Mouse (Mus musculus): ENCODE results near the gene Ovch2.
A peak's percentile ranks its signal among the peaks of the same experiment; 100 is the strongest.

Ovch2 gene

GRCm38 (mm10) chr7:107749721-107750120 lies 51.3 kb downstream of the Ovch2 start:
- TF ChIP-seq NANOG (IDR thresholded peaks at IDR 0.05; ENCODE audit: borderline replicate concordance, low read length) (no peak), CTCF (conservative IDR thresholded peaks at IDR 0.05; ENCODE audit: low read length) (no peak), POU5F1 (IDR thresholded peaks at IDR 0.05; ENCODE audit: borderline replicate concordance, low read length) (no peak)
- H3K9me3 ChIP-seq (ENCODE audit: low read length), result no peaks in the 10 kb centered on the region
- H3K4me3 ChIP-seq (replicated peaks; ENCODE audit: low read length), result 0 out of 2 replicates have a peak overlapping the region, but pooled peaks have one; percentile 5
- peaks cover 34% of the 10 kb centered on the region for H3K4me1 ChIP-seq (replicated peaks; ENCODE audit: low read depth, low read length)
- H3K36me3 ChIP-seq (ENCODE audit: insufficient read depth, low read length), result peaks cover 12% of the 10 kb centered on the region; the same call in 1 of the 2 replicates
- H3K27me3 ChIP-seq (ENCODE audit: insufficient read depth, low read length), result no peaks in the 10 kb centered on the region

- Histone ChIP-seq H3K4me1 (replicated peaks; ENCODE audit: low read depth, low read length) (peaks cover 34% of the 10 kb centered on the region), H3K27me3 (ENCODE audit: insufficient read depth, low read length) (no peaks in the 10 kb centered on the region), H3K4me3 (replicated peaks; ENCODE audit: low read length) (no peak overlapping the region), H3K36me3 (ENCODE audit: insufficient read depth, low read length) (peaks cover 16% of the 10 kb centered on the region), H3K9me3 (ENCODE audit: low read length) (no peaks in the 10 kb centered on the region)
- peak; percentile 75 for TF ChIP-seq CTCF (conservative IDR thresholded peaks at IDR 0.05; ENCODE audit: low read length)
- TF ChIP-seq POU5F1 (IDR thresholded peaks at IDR 0.05; ENCODE audit: borderline replicate concordance, low read length), result no peak
Measured at GRCm38 (mm10) chr7:107749270-107749669, 51.7 kb downstream of the Ovch2 start.

GRCm38 (mm10) chr7:107747954-107748353 lies 53.1 kb downstream of the Ovch2 start:
- TF ChIP-seq NANOG (IDR thresholded peaks at IDR 0.05; ENCODE audit: borderline replicate concordance, low read length), result no peak
- TF ChIP-seq CTCF (conservative IDR thresholded peaks at IDR 0.05; ENCODE audit: low read length), result peak; percentile 55
- Histone ChIP-seq H3K36me3 (ENCODE audit: insufficient read depth, low read length) (peaks cover 29% of the 10 kb centered on the region), H3K27me3 (ENCODE audit: insufficient read depth, low read length) (no peaks in the 10 kb centered on the region), H3K4me3 (replicated peaks; ENCODE audit: low read length) (no peak overlapping the region), H3K4me1 (replicated peaks; ENCODE audit: low read depth, low read length) (peaks cover 34% of the 10 kb centered on the region), H3K9me3 (ENCODE audit: low read length) (no peaks in the 10 kb centered on the region)

GRCm38 (mm10) chr7:107747476-107747875 lies 53.5 kb downstream of the Ovch2 start:
- H3K4me1 ChIP-seq (replicated peaks; ENCODE audit: low read depth, low read length), result peaks cover 32% of the 10 kb centered on the region
- H3K4me3 ChIP-seq (replicated peaks; ENCODE audit: low read length), result no peak overlapping the region
- H3K36me3 ChIP-seq (ENCODE audit: insufficient read depth, low read length), result peaks cover 32% of the 10 kb centered on the region
- TF ChIP-seq NANOG (IDR thresholded peaks at IDR 0.05; ENCODE audit: borderline replicate concordance, low read length) (no peak), POU5F1 (IDR thresholded peaks at IDR 0.05; ENCODE audit: borderline replicate concordance, low read length) (no peak), CTCF (conservative IDR thresholded peaks at IDR 0.05; ENCODE audit: low read length) (no peak)
- no peaks in the 10 kb centered on the region for H3K9me3 ChIP-seq (ENCODE audit: low read length)
- H3K27me3 ChIP-seq (ENCODE audit: insufficient read depth, low read length), result no peaks in the 10 kb centered on the region

GRCm38 (mm10) chr7:107746036-107746435 lies 55.0 kb downstream of the Ovch2 start:
- H3K36me3 ChIP-seq (ENCODE audit: insufficient read depth, low read length), result peaks cover 35% of the 10 kb centered on the region
- TF ChIP-seq POU5F1 (IDR thresholded peaks at IDR 0.05; ENCODE audit: borderline replicate concordance, low read length) (no peak), NANOG (IDR thresholded peaks at IDR 0.05; ENCODE audit: borderline replicate concordance, low read length) (no peak)
- H3K4me3 ChIP-seq (replicated peaks; ENCODE audit: low read length), result no peak overlapping the region
- no peaks in the 10 kb centered on the region for H3K9me3 ChIP-seq (ENCODE audit: low read length)
- no peaks in the 10 kb centered on the region for H3K27me3 ChIP-seq (ENCODE audit: insufficient read depth, low read length)
- peaks cover 19% of the 10 kb centered on the region for H3K4me1 ChIP-seq (replicated peaks; ENCODE audit: low read depth, low read length)

GRCm38 (mm10) chr7:107745111-107745510 lies 55.9 kb downstream of the Ovch2 start:
- H3K4me3 ChIP-seq (replicated peaks; ENCODE audit: low read length), result no peak overlapping the region
- no peaks in the 10 kb centered on the region for H3K9me3 ChIP-seq (ENCODE audit: low read length)
- H3K36me3 ChIP-seq (ENCODE audit: insufficient read depth, low read length), result peaks cover 37% of the 10 kb centered on the region
- H3K27me3 ChIP-seq (ENCODE audit: insufficient read depth, low read length), result no peaks in the 10 kb centered on the region
- TF ChIP-seq CTCF (conservative IDR thresholded peaks at IDR 0.05; ENCODE audit: low read length) (no peak), NANOG (IDR thresholded peaks at IDR 0.05; ENCODE audit: borderline replicate concordance, low read length) (no peak), POU5F1 (IDR thresholded peaks at IDR 0.05; ENCODE audit: borderline replicate concordance, low read length) (no peak)
- H3K4me1 ChIP-seq (replicated peaks; ENCODE audit: low read depth, low read length), result peaks cover 10% of the 10 kb centered on the region

GRCm38 (mm10) chr7:107744454-107744853 lies 56.6 kb downstream of the Ovch2 start:
- Histone ChIP-seq H3K4me3 (replicated peaks; ENCODE audit: low read length) (no peak overlapping the region), H3K36me3 (ENCODE audit: insufficient read depth, low read length) (peaks cover 37% of the 10 kb centered on the region), H3K9me3 (ENCODE audit: low read length) (no peaks in the 10 kb centered on the region), H3K27me3 (ENCODE audit: insufficient read depth, low read length) (no peaks in the 10 kb centered on the region), H3K4me1 (replicated peaks; ENCODE audit: low read depth, low read length) (peaks cover 3% of the 10 kb centered on the region)
- TF ChIP-seq POU5F1 (IDR thresholded peaks at IDR 0.05; ENCODE audit: borderline replicate concordance, low read length) (no peak), NANOG (IDR thresholded peaks at IDR 0.05; ENCODE audit: borderline replicate concordance, low read length) (no peak), CTCF (conservative IDR thresholded peaks at IDR 0.05; ENCODE audit: low read length) (no peak)

- Histone ChIP-seq H3K9me3 (ENCODE audit: low read length) (no peaks in the 10 kb centered on the region), H3K36me3 (ENCODE audit: insufficient read depth, low read length) (peaks cover 46% of the 10 kb centered on the region), H3K4me1 (replicated peaks; ENCODE audit: low read depth, low read length) (peaks cover under 1% of the 10 kb centered on the region; the same call in 1 of the 2 replicates), H3K4me3 (replicated peaks; ENCODE audit: low read length) (no peak overlapping the region), H3K27me3 (ENCODE audit: insufficient read depth, low read length) (no peaks in the 10 kb centered on the region)
- TF ChIP-seq CTCF (conservative IDR thresholded peaks at IDR 0.05; ENCODE audit: low read length) (no peak), NANOG (IDR thresholded peaks at IDR 0.05; ENCODE audit: borderline replicate concordance, low read length) (no peak), POU5F1 (IDR thresholded peaks at IDR 0.05; ENCODE audit: borderline replicate concordance, low read length) (no peak)
Measured at GRCm38 (mm10) chr7:107742963-107743465, 58.0 kb downstream of the Ovch2 start.

- no peaks in the 10 kb centered on the region for H3K27me3 ChIP-seq (ENCODE audit: insufficient read depth, low read length)
Measured at GRCm38 (mm10) chr7:107738726-107739125, 62.3 kb downstream of the Ovch2 start.

More at GRCm38 (mm10) chr7:107738726-107739125, 62.3 kb downstream of the Ovch2 start:
- Histone ChIP-seq H3K4me3 (replicated peaks; ENCODE audit: low read length) (no peak overlapping the region), H3K4me1 (replicated peaks; ENCODE audit: low read depth, low read length) (no peaks in the 10 kb centered on the region; the same call in 1 of the 2 replicates), H3K9me3 (ENCODE audit: low read length) (no peaks in the 10 kb centered on the region), H3K36me3 (ENCODE audit: insufficient read depth, low read length) (peaks cover 28% of the 10 kb centered on the region)
- TF ChIP-seq CTCF (conservative IDR thresholded peaks at IDR 0.05; ENCODE audit: low read length) (no peak), POU5F1 (IDR thresholded peaks at IDR 0.05; ENCODE audit: borderline replicate concordance, low read length) (no peak), NANOG (IDR thresholded peaks at IDR 0.05; ENCODE audit: borderline replicate concordance, low read length) (no peak)

Measured in E14TG2a.4 (cell line).